Mouse (Mus musculus) cerebral cortex, adult 2 months (tissue): Measurements from ENCODE around the gene Mrpl28.

Experiments
- WGBS: fragments of 180-500 bp; shearing (Covaris S2); methylation state at CpG from one replicate; pipeline ENCODE4 v1.1.7; 2018; 5-methylcytosine and 5-hydroxymethylcytosine counted together

The Mrpl28 gene

GRCm38 (mm10) chr17:26123267-26123684 lies at the start of gene Mrpl28:
Gene Mrpl28 (plus strand): TSS chr17:26123500.
- WGBS = under 1% methylated on average over 32 of the region's 32 CpGs

GRCm38 (mm10) chr17:26075246-26075645 lies 48.1 kb upstream of the Mrpl28 start:
- 37% methylated on average over 3 of the region's 3 CpGs for WGBS

GRCm38 (mm10) chr17:26078851-26079250 lies 44.4 kb upstream of the Mrpl28 start:
- 34% methylated on average over 2 of the region's 2 CpGs for WGBS

GRCm38 (mm10) chr17:26080867-26081266 lies 42.4 kb upstream of the Mrpl28 start:
- WGBS = 33% methylated on average over 2 of the region's 2 CpGs

GRCm38 (mm10) chr17:26087059-26087564 lies 36.2 kb upstream of the Mrpl28 start:
- WGBS = 89% methylated on average over 9 of the region's 9 CpGs

GRCm38 (mm10) chr17:26089905-26090632 lies 33.2 kb upstream of the Mrpl28 start, which contains the start of gene Decr2:
Gene Decr2 (minus strand): TSS chr17:26090337.
- WGBS = 2% methylated on average over 32 of the region's 32 CpGs

- 59% methylated on average over 9 of the region's 9 CpGs for WGBS
These were observed 28.7 kb upstream of the Mrpl28 start for GRCm38 (mm10) chr17:26094531-26095110.

GRCm38 (mm10) chr17:26095121-26095740 lies 28.1 kb upstream of the Mrpl28 start, which contains the start of gene Nme4:
Gene Nme4 (minus strand): TSS chr17:26095602.
- WGBS = 2% methylated on average over 47 of the region's 47 CpGs

GRCm38 (mm10) chr17:26098461-26098860 lies 24.8 kb upstream of the Mrpl28 start:
- 91% methylated on average over 7 of the region's 7 CpGs for WGBS

- 68% methylated on average over 3 of the region's 3 CpGs for WGBS
These were observed 24.0 kb upstream of the Mrpl28 start for GRCm38 (mm10) chr17:26099316-26099715.

GRCm38 (mm10) chr17:26100166-26100565 lies 23.1 kb upstream of the Mrpl28 start:
- 66% methylated on average over 2 of the region's 2 CpGs for WGBS

- WGBS = 71% methylated on average over 4 of the region's 4 CpGs
These were observed 21.8 kb upstream of the Mrpl28 start for GRCm38 (mm10) chr17:26101478-26101877.

GRCm38 (mm10) chr17:26105619-26106018 lies 17.7 kb upstream of the Mrpl28 start:
- 73% methylated on average over 4 of the region's 4 CpGs for WGBS

- 57% methylated on average over 4 of the region's 4 CpGs for WGBS
These were observed 13.1 kb upstream of the Mrpl28 start for GRCm38 (mm10) chr17:26110156-26110555.

GRCm38 (mm10) chr17:26111024-26111423 lies 12.3 kb upstream of the Mrpl28 start:
- WGBS = 70% methylated on average over 4 of the region's 4 CpGs

- WGBS = 53% methylated on average over 4 of the region's 4 CpGs
These were observed 11.6 kb upstream of the Mrpl28 start for GRCm38 (mm10) chr17:26111722-26112121.

GRCm38 (mm10) chr17:26112751-26113150 lies 10.5 kb upstream of the Mrpl28 start:
- 19% methylated on average over 14 of the region's 14 CpGs for WGBS

- WGBS = under 1% methylated on average over 69 of the region's 75 CpGs
These were observed 9.9 kb upstream of the Mrpl28 start, which contains the start of gene Tmem8 for GRCm38 (mm10) chr17:26113181-26113948. Gene Tmem8 (plus strand): TSS chr17:26113299.

GRCm38 (mm10) chr17:26114061-26114460 lies 9.2 kb upstream of the Mrpl28 start:
- WGBS = 13% methylated on average over 8 of the region's 8 CpGs

GRCm38 (mm10) chr17:26114461-26114860 lies 8.8 kb upstream of the Mrpl28 start:
- WGBS = 70% methylated on average over 7 of the region's 7 CpGs

GRCm38 (mm10) chr17:26115205-26115898 lies 7.9 kb upstream of the Mrpl28 start:
- WGBS = 90% methylated on average over 7 of the region's 7 CpGs
